Mouse (Mus musculus): ENCODE measurements around the gene Acbd6.
A peak's percentile ranks its signal among the peaks of the same experiment; 100 is the strongest.

- TF ChIP-seq ZNF384 (IDR thresholded peaks at IDR 0.05; ENCODE audit: low read depth, low read length): 0 out of 2 replicates have a peak, but pooled peaks have one; percentile 23
- TF ChIP-seq CHD2 (IDR thresholded peaks at IDR 0.05; ENCODE audit: low read depth, low read length): no peak
- no peak for TF ChIP-seq ZC3H11A (IDR thresholded peaks at IDR 0.05; ENCODE audit: borderline replicate concordance, low read depth, low read length)
- TF ChIP-seq HCFC1 (IDR thresholded peaks at IDR 0.05; ENCODE audit: borderline replicate concordance, insufficient read depth, low read length): no peak
- TF ChIP-seq MAFK (IDR thresholded peaks at IDR 0.05; ENCODE audit: insufficient read depth, low read depth, low read length): no peak
Observed at GRCm38 (mm10) chr1:155698373-155699159, 140.6 kb downstream of the Acbd6 start.
